Mouse (Mus musculus) right cerebral cortex, postnatal 14 days (tissue): Measurements from ENCODE around the gene Zfp882.
"Not testable (repeated sequence)": the region's sequence is repeated elsewhere in the genome, so short reads cannot be mapped to it uniquely, and the experiment has no call there.

ENCODE experiments used
- DNase-seq: peaks from one replicate; pipeline ENCODE4 v3.0.0; 2022

Zfp882 gene

DNA sequence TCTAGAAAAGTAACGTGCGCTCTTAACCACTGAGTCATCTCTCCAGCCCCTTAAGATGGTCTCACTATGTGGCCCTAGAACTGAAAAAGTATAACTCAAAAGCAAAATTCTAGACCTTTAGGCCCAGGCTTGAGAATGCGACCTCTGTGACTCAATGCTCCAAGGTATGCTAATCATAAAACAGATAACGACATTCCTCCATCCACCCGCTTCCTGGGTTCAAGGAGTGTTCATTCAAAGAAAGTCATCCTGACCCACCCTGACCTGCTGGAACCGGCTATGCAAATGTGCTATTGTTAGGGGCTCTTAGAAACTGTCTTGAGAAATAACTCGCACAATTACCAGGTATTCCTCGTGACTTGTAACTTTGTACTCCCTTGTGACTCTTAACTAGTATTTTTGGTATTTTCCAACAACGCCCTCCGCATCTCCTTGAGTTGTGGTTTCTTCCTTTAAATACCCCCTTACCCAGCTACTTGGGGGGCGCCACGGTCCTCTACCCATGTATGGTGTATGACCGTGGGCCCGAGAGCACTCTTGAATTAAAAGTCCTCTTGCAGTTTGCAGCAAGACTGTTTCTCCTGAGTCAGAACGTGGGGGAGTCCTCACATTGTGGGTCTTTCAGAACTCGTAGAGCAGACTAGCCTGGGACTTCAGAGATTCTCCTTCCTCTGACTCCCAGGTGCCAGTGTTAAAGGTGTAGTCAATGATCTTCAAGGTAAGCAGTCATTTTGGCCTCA, 44.7 kb downstream of the Zfp882 start:
- DNase-seq: not testable (repeated sequence)

DNA sequence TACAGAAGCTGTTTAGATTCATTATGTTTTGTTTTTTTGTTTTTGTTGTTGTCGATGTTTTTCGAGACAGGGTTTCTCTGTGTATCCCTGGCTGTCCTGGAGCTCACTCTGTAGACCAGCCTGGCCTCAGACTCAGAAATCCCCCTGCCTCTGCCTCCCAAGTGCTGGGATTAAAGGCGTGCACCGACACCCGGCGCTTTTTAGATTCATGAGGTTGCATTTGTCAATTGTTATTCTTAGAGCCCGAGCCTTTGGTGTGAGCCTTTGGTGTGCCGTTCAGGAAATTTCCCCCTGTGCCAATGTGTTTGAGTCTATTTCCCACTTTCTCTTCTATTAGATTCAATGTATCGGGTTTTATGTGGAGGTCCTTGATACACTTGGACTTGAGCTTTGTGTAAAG, 46.3 kb downstream of the Zfp882 start:
- no peak for DNase-seq

DNA sequence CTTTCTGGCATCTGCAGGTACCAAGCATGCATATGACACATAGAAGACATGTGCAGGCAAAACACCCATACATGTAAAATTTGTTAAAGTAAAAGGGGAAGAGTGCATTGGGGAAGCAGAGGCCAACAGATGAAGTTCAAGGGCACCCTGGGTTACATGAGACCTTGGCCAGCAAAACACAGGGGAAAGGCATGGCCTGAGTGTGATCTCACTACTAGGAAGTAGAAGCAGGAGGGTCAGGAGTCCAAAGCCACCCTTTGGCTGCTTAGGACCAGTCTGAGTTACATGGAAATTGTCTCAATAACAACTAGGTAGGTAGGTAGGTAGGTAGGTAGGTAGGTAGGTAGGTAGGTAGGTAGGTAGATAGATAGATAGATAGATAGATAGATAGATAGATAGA, 52.1 kb downstream of the Zfp882 start:
- no peak for DNase-seq

DNA sequence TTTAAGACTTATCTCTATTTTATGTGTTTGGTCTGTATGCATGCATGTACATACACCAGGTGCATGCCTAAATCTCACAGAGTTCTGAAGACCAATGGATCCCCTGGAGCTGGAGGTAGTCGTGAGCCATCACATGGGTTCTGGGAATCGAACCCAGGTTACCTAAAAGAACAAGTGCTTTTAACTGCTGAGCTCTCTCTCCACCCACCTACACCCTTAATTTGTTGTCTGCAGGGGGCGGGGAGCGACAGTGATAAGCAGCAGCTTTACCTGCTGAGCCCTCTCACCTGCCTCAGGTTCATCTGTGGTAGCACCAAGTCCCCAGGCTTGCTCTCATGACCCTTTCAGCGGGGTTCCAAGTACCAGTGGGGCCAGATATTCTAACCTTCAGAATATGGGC, 53.4 kb downstream of the Zfp882 start:
- DNase-seq: no peak

DNA sequence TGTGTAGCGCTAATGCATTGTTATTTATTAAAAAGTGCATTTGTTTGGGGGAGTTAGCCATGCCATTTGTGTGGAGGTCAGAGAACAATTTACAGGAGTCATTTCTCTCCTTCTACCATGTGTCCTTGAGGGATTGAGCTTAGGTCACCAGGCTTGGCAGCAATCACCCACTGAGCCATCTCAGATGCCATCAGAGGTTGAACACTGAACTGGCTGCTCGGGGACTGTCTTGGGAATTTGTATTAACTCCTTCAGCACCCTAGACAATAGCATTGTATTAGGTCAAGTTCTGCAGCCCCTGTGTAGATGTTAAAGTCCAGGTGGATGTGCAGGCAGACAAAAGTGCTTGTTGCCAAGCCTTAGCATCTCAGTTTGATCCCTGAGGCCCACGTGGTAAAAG, 55.6 kb downstream of the Zfp882 start:
- DNase-seq: no peak

DNA sequence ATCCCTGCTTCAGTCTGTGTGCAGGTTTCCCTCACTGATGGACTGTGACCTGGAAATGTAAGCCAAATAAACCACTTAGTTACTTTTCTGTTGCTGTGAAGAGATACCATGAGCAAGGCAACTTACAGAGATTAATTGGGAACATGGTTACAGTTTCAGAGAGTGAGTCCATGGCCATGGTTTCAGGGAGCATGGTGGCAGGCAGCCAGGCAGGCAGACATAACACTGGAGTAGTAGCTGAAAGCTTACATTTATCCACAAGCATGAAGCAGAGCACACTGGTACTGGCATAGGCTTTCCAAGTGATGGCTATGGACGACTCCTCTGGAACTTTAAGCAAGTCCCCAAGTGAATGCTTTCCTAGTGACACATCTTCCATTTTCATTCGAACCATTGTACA, 56.8 kb downstream of the Zfp882 start:
- no peak for DNase-seq
